Mouse (Mus musculus) testis, adult 2 months (tissue): ENCODE measurements around the gene Ptpn3. TPM values are rescaled to one million over a fixed set of nuclear protein-coding genes. Genes with fewer than 3 reads are reported as not detected.

ENCODE experiments used
- H3K27ac ChIP-seq: fragments of 200-500 bp; 2 replicates; pipeline ENCODE4 v1.5.1; 2012; ENCODE audit warnings: low read depth, low read length; ENCODE audit not compliant: control insufficient read depth, insufficient read depth
- H3K27me3 ChIP-seq: fragments of 200-500 bp; 2 replicates; pipeline ENCODE4 v1.6.1; 2012; ENCODE audit warnings: mild to moderate bottlenecking, low read length, moderate library complexity; ENCODE audit not compliant: control insufficient read depth, insufficient read depth
- H3K36me3 ChIP-seq: fragments of 200-500 bp; 2 replicates; pipeline ENCODE4 v1.6.1; 2012; ENCODE audit warnings: mild to moderate bottlenecking, low read length; ENCODE audit not compliant: control insufficient read depth, insufficient read depth
- H3K4me1 ChIP-seq: fragments of 200-500 bp; 2 replicates; pipeline ENCODE4 v1.6.1; 2012; ENCODE audit warnings: low read length; ENCODE audit not compliant: control insufficient read depth, insufficient read depth
- H3K4me3 ChIP-seq: fragments of 200-500 bp; 2 replicates; pipeline ENCODE4 v1.5.1; 2012; ENCODE audit warnings: low read depth, mild to moderate bottlenecking, low read length, moderate library complexity, mixed read lengths; ENCODE audit not compliant: control insufficient read depth
- CTCF ChIP-seq: fragments of 200-500 bp; IDR thresholded peaks from 2 replicates; pipeline ENCODE4 v1.5.1; 2012; ENCODE audit warnings: low read depth, mild to moderate bottlenecking, inconsistent platforms, low read length, moderate library complexity; ENCODE audit not compliant: control insufficient read depth, insufficient read depth, insufficient replicate concordance
- POLR2A ChIP-seq: fragments of 200-500 bp; IDR thresholded peaks from 2 replicates; pipeline ENCODE4 v1.6.1; 2012; ENCODE audit warnings: low read depth, mild to moderate bottlenecking, inconsistent platforms, low read length, moderate library complexity; ENCODE audit not compliant: control insufficient read depth
- polyA plus RNA-seq: library from polyadenylated mRNA; depleted of rRNA; stranded (reverse); fragments of >200 nt; gene quantifications from 2 replicates; pipeline ENCODE4 v1.2.3, GENCODE M21; 2012

The Ptpn3 gene
- polyA plus RNA-seq, 1 experiment, result 0.42 TPM

GRCm38 (mm10) chr4:57261813-57262212 is 39.8 kb downstream of the Ptpn3 start:
- no peaks in the 10 kb centered on the region for H3K27me3 ChIP-seq
- no peaks in the 10 kb centered on the region for H3K36me3 ChIP-seq
- TF ChIP-seq POLR2A, result no peak
- no peak for TF ChIP-seq CTCF
- no peak overlapping the region for H3K27ac ChIP-seq
- H3K4me1 ChIP-seq, result no peaks in the 10 kb centered on the region
- H3K4me3 ChIP-seq, result no peak overlapping the region

DNA sequence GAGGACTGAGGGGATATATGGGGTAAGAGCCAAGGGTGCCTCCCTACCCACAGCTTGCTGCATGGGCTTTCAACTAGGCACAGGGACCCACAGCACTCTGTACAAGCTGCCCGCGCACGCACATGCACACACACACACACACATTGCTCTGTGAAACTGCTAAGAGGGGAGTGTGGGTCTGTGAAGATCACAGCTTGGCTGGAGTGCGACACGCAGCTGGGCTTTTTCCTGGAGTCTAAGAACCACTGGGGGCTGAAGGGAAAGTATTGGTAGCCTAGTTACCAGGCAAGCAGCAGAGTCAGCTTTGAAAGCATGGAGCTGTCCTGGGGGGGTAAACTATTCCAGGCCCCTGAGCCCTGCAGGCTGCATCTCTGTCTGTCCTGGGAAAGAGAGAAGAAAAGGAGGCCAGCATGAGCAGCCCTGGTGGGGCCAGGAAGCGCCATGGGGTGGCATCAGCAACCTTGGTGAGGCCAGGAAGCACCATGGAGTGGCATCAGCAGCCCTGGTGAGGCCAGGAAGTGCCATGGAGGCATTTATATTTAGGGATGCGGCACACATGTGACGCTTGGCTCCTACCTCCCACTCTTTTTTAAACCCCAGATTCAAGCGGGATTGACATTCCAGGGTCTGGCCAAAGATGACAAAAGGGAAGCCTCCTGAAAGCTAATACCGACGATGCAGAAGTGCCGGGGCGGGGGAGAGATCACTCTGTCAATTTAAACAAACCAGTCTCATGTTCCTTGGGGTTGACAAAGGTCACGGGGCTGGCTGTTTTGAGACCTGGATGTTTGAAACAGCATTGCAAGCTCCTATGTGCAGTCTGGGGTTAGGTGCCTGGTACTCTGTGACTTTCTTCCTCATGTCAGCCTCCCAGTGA is 43.2 kb downstream of the Ptpn3 start:
- H3K4me3 ChIP-seq, result no peak overlapping the region
- H3K27ac ChIP-seq, result no peak overlapping the region
- H3K4me1 ChIP-seq, result no peaks in the 10 kb centered on the region
- TF ChIP-seq CTCF, result no peak
- TF ChIP-seq POLR2A, result no peak
- H3K36me3 ChIP-seq, result no peaks in the 10 kb centered on the region
- H3K27me3 ChIP-seq, result no peaks in the 10 kb centered on the region

GRCm38 (mm10) chr4:57257409-57257808 is 44.2 kb downstream of the Ptpn3 start:
- no peaks in the 10 kb centered on the region for H3K4me1 ChIP-seq
- H3K27me3 ChIP-seq, result no peaks in the 10 kb centered on the region
- H3K4me3 ChIP-seq, result no peak overlapping the region
- TF ChIP-seq CTCF (no peak), POLR2A (no peak)
- no peak overlapping the region for H3K27ac ChIP-seq
- no peaks in the 10 kb centered on the region for H3K36me3 ChIP-seq

- no peaks in the 10 kb centered on the region for H3K27me3 ChIP-seq
Measured at GRCm38 (mm10) chr4:57256761-57257160, 44.9 kb downstream of the Ptpn3 start.

DNA sequence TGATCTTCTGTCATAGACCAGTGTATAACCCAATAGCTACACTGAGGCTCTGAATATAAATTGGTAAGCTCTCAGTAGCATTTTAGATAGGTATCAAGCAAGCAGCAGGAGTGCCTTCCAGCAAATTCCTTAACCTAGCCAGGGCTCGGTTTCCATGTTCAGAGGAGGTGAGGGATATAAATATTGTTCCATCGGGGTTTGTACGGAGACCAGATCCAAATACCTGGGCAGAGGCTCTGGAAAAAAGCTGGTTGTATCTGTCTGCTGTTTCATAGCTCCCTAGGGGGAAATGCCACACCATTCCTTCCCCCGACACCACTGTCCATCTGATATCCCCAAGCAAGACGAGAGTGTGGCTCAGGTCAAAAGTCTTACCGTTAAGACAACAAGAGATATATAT is 47.2 kb downstream of the Ptpn3 start:
- no peaks in the 10 kb centered on the region for H3K27me3 ChIP-seq

More at GRCm38 (mm10) chr4:57256761-57257160, 44.9 kb downstream of the Ptpn3 start:
- TF ChIP-seq CTCF (no peak), POLR2A (no peak)
- no peaks in the 10 kb centered on the region for H3K36me3 ChIP-seq
- no peak overlapping the region for H3K27ac ChIP-seq
- no peak overlapping the region for H3K4me3 ChIP-seq
- no peaks in the 10 kb centered on the region for H3K4me1 ChIP-seq

GRCm38 (mm10) chr4:57250636-57251035 is 51.0 kb downstream of the Ptpn3 start:
- H3K4me1 ChIP-seq, result no peaks in the 10 kb centered on the region
- H3K27ac ChIP-seq, result no peak overlapping the region
- TF ChIP-seq CTCF, result no peak
- TF ChIP-seq POLR2A, result no peak
- no peaks in the 10 kb centered on the region for H3K36me3 ChIP-seq
- no peaks in the 10 kb centered on the region for H3K27me3 ChIP-seq
- H3K4me3 ChIP-seq, result no peak overlapping the region

More for the DNA sequence above, 47.2 kb downstream of the Ptpn3 start:
- H3K36me3 ChIP-seq, result no peaks in the 10 kb centered on the region
- TF ChIP-seq CTCF (no peak), POLR2A (no peak)
- no peak overlapping the region for H3K4me3 ChIP-seq
- no peaks in the 10 kb centered on the region for H3K4me1 ChIP-seq
- no peak overlapping the region for H3K27ac ChIP-seq

DNA sequence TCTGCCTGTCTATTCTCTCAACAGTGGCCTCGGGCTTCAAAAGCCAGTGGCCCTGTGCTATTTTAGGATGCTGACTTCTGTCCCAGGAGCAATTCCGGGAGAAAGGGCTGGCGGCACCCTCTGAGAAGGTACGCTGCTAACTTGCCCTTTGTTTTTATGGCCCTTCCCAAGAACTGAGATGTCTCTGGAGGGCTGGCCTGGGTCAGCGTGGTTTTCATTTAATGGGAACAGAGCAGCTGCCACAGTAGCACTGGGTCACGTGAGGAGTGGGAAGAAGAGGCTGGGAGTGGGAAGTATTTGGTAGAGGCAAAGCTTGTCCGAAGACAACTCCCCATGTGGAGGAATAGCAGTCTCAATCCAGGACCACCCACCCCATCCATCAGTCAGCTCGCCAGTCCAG is 52.5 kb downstream of the Ptpn3 start:
- no peaks in the 10 kb centered on the region for H3K4me1 ChIP-seq
- H3K36me3 ChIP-seq, result no peaks in the 10 kb centered on the region
- no peak overlapping the region for H3K4me3 ChIP-seq
- H3K27me3 ChIP-seq, result no peaks in the 10 kb centered on the region
- no peak overlapping the region for H3K27ac ChIP-seq
- TF ChIP-seq POLR2A, result no peak

GRCm38 (mm10) chr4:57244874-57245273 is 56.8 kb downstream of the Ptpn3 start:
- H3K4me3 ChIP-seq, result no peak overlapping the region
- H3K4me1 ChIP-seq, result no peaks in the 10 kb centered on the region
- no peaks in the 10 kb centered on the region for H3K27me3 ChIP-seq
- H3K36me3 ChIP-seq, result no peaks in the 10 kb centered on the region
- H3K27ac ChIP-seq, result no peak overlapping the region
- TF ChIP-seq CTCF (no peak), POLR2A (no peak)
